Mouse (Mus musculus) CD4-positive helper T cell, adult 2 months (primary cell): ENCODE results near the gene Neil1.

ENCODE experiments used
- DNase-seq: peaks from one replicate; pipeline ENCODE4 v3.0.0-alpha.2; 2012; ENCODE audit warnings: low read depth, missing footprints, low spot score

The Neil1 gene

GRCm38 (mm10) chr9:57139110-57139509 is 9.0 kb downstream of the Neil1 start:
- DNase-seq: no peak

- no peak for DNase-seq
Observed at GRCm38 (mm10) chr9:57138507-57138906, 9.6 kb downstream of the Neil1 start.

GRCm38 (mm10) chr9:57137777-57138176 is 10.3 kb downstream of the Neil1 start:
- DNase-seq: no peak

GRCm38 (mm10) chr9:57137246-57137645 is 10.9 kb downstream of the Neil1 start:
- no peak for DNase-seq

- peak; percentile 95 for DNase-seq
Observed at GRCm38 (mm10) chr9:57130577-57131433, 17.3 kb downstream of the Neil1 start, which contains the start of gene Man2c1. Gene Man2c1, plus strand, starts transcription at chr9:57130690.

GRCm38 (mm10) chr9:57129641-57130040 is 18.5 kb downstream of the Neil1 start:
- no peak for DNase-seq

GRCm38 (mm10) chr9:57117261-57117755 is 30.8 kb downstream of the Neil1 start:
- DNase-seq: no peak
